Mouse (Mus musculus): ENCODE measurements around the gene Prdx5. TPM values are rescaled to one million over a fixed set of nuclear protein-coding genes. Genes with fewer than 3 reads are reported as not detected.

Prdx5 gene
- total RNA-seq, 2 experiments from 2014 or later = 76.5 to 126 TPM

GRCm38 (mm10) chr19:6920741-6921636, 11.1 kb upstream of the Prdx5 start:
- peak; percentile 27; the same call in 1 of the 2 replicates for ATAC-seq (replicated peaks; ENCODE audit: low FRiP score, low TSS enrichment, poor library complexity, severe bottlenecking)

DNA sequence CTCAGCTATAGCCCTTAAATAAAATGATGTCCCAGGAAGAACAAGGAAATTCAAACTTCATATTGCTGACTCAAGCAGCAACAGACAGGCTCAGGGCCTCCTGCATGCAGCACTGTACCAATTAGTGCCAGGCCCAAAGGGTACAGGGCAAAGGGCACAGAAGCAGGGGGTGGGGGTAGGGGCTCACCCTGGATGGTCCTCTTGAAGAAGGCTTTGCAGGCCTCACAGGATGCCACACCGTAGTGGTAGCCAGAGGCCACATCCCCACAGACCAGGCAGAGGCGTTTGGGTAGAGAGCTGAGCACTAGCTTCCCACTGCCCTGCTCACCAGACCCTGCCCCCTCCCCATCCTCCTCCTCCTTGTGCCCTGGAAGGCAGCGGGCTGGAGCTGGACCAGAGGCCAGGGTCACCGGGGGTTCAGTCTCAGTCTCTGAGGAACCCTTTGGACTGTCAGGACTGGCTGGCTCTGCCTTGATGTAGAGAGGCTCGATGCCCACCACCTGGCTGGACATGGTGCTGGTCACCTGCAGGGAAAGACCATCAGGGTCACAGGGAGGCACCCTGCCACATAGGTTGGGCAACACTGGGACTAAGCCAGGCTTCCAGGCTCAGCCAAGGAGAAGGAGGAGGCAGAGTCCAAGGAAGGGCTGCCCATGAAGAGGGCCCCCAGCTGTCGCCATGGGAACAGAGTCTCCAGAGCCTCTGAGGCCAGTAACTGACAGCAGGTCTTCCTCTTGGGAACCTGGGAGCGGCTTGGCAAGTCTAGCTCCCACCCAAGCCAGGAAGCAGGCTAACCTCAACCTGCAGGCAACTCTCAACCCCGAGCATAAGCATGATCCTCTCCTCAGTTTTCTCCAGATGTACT, 10.2 kb upstream of the Prdx5 start:
- ATAC-seq (replicated peaks; ENCODE audit: low FRiP score, low TSS enrichment, poor library complexity, severe bottlenecking) = no peak

GRCm38 (mm10) chr19:6919431-6919830, 9.5 kb upstream of the Prdx5 start:
- ATAC-seq (replicated peaks; ENCODE audit: low FRiP score, low TSS enrichment, poor library complexity, severe bottlenecking) = no peak

DNA sequence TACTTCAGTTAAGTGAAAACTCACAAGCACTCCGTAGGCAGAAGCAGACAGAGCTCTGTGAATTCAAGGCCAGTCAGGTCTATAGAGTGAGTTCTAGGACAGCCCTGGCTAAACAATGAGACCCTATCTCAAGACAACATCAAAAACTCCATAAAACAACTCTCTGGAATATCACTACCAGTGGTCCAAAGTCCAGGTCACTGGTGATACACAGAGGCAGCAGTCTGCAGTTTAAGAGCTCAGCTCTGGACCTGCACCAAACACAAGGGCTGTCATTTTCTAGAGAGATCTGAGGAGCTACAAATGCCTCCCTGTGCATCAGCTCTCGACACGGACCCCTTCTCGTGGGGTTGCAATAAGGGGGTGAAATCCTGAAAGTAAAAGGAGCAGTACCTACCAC, 8.4 kb upstream of the Prdx5 start:
- ATAC-seq (replicated peaks; ENCODE audit: low FRiP score, low TSS enrichment, poor library complexity, severe bottlenecking) = no peak

GRCm38 (mm10) chr19:6916496-6916895, 6.6 kb upstream of the Prdx5 start:
- ATAC-seq (replicated peaks; ENCODE audit: low FRiP score, low TSS enrichment, poor library complexity, severe bottlenecking) = no peak

GRCm38 (mm10) chr19:6915276-6915675, 5.4 kb upstream of the Prdx5 start:
- ATAC-seq (replicated peaks; ENCODE audit: low FRiP score, low TSS enrichment, poor library complexity, severe bottlenecking) = peak; percentile 69

GRCm38 (mm10) chr19:6914540-6914939, 4.6 kb upstream of the Prdx5 start:
- no peak for ATAC-seq (replicated peaks; ENCODE audit: low FRiP score, low TSS enrichment, poor library complexity, severe bottlenecking)

GRCm38 (mm10) chr19:6913991-6914390, 4.1 kb upstream of the Prdx5 start:
- no peak for ATAC-seq (replicated peaks; ENCODE audit: low FRiP score, low TSS enrichment, poor library complexity, severe bottlenecking)

- ATAC-seq (replicated peaks; ENCODE audit: low FRiP score, low TSS enrichment, poor library complexity, severe bottlenecking) = no peak
Measured at GRCm38 (mm10) chr19:6913036-6913435, 3.1 kb upstream of the Prdx5 start.

DNA sequence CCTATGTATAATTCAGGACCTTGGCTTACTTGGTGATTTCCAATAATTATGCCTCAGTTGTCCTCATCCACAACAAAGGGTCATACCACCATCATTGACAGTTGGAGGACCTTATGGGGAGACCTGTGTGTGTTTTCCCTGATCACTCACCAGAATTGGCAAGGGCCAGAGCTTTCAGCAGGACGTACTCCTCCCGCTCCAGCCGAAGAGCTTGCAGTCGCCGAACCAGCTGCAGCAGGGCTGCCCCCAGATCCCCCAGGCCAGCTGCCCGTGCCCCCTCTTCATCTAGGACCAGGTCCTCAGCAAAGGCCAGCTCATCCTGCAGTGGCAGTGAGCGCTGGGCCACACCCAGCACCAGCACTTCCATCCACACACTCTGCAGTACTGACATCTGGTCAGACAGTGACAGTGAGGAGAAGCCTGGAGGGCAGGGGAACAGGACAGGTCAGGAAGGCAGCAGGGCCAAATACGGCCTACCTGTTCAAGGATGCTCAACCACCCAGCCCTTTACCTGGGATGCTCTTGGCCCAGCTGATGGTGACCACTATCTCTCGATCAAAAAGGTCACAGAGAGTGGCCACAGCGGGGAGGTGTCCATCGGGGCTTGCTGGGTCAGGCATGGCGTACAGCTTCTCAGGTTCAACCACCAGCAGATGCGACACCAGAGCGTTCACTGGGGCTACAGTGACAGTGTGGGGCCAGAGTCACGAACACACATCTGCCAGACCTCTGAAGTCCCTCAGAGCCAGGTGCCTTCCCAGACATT, 2.5 kb upstream of the Prdx5 start:
- no peak for ATAC-seq (replicated peaks; ENCODE audit: low FRiP score, low TSS enrichment, poor library complexity, severe bottlenecking)

- no peak for ATAC-seq (replicated peaks; ENCODE audit: low FRiP score, low TSS enrichment, poor library complexity, severe bottlenecking)
Measured at GRCm38 (mm10) chr19:6911101-6912074, 1.5 kb upstream of the Prdx5 start.

DNA sequence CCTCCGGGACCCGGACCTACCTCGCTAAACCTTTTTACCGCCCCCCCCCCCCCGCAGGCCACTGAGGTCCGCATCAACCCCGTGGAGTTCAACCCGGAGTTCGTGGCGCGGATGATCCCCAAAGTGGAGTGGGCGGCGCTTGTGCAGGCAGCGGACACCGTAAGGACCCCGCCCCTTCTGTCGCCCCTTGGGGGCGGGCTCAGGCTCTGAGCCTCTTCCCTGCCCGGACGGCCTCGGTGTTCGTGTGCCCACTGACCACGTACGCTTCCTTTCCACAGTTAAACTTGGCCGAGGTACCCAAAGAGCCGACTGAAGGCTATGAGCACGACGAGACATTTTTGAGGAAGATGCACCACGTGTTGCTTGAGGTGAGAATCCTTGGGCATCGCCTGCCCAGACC, 400 bp upstream of the Prdx5 start:
- ATAC-seq (replicated peaks; ENCODE audit: low FRiP score, low TSS enrichment, poor library complexity, severe bottlenecking) = peak; percentile 52

GRCm38 (mm10) chr19:6909021-6909420, 885 bp downstream of the Prdx5 start:
- no peak for ATAC-seq (replicated peaks; ENCODE audit: low FRiP score, low TSS enrichment, poor library complexity, severe bottlenecking)

GRCm38 (mm10) chr19:6907811-6908540, 1.9 kb downstream of the Prdx5 start:
- ATAC-seq (replicated peaks; ENCODE audit: low FRiP score, low TSS enrichment, poor library complexity, severe bottlenecking) = no peak

GRCm38 (mm10) chr19:6907094-6907493, 2.8 kb downstream of the Prdx5 start:
- ATAC-seq (replicated peaks; ENCODE audit: low FRiP score, low TSS enrichment, poor library complexity, severe bottlenecking) = no peak

- no peak for ATAC-seq (replicated peaks; ENCODE audit: low FRiP score, low TSS enrichment, poor library complexity, severe bottlenecking)
Measured at GRCm38 (mm10) chr19:6906199-6906598, 3.7 kb downstream of the Prdx5 start.

GRCm38 (mm10) chr19:6905498-6906159, 4.3 kb downstream of the Prdx5 start:
- ATAC-seq (replicated peaks; ENCODE audit: low FRiP score, low TSS enrichment, poor library complexity, severe bottlenecking) = no peak
